Mouse (Mus musculus): ENCODE data around the gene Pigu. TPM values are rescaled to one million over a fixed set of nuclear protein-coding genes. Genes with fewer than 3 reads are reported as not detected.

Pigu gene
- total RNA-seq (2022): 10 to 100 TPM; 27.4 to 30.1 (median 28.9) TPM

DNA sequence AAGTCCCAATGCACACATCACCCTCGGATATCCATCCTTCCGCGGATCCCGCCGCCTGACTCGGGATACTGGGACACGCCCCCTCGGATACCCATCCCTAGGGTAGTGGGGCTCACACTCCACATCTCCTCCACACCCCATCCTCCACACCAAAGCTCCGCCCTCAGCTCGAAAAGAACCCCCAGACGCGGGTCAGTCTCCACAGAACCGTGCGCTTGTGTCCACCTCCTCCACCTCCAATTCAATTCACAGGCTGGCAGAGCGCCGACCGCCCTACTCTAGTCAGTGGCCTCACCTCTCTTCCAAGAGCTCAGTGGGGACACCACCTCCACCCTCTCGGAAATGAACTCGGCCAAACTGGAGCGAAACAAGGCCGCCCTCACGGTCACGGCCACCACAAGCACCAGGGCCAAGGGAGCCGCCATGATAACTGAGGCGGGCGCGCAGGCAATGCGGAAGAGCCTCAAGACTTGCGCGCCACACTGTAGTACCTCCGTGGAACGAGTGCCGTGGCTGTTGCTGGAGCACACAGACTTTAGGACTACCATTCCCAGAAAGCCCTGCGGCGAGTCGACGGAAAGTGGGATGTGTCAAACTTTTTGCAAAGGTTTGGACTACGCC lies at the start of gene Pigu:
TSS of gene Pigu (minus strand) at position 460 of the 621 bp plus-strand sequence.
- peak; percentile 93 to 94 for DNase-seq (ENCODE audit: low spot score in 2 of 2)

DNA sequence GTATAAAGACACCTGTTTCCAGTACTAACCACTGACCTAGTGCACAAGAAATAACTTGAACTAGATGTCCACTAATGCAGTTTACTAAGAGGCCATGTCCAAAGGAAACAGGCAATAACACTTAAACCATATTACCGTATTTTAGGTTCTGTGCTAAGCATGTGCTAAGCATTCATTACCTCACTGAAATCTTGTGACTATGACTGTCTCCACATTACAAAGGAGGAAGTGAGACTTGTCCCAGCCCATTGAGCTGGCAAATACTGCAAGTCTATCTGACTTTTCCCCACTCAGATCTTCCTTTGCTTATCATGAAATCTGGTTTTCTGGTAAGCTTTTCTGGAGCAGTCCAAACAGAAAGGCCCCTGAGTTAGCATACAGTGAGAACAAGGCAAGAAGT lies 47.4 kb upstream of the Pigu start:
- no peak for DNase-seq (ENCODE audit: low spot score in 2 of 2)

DNA sequence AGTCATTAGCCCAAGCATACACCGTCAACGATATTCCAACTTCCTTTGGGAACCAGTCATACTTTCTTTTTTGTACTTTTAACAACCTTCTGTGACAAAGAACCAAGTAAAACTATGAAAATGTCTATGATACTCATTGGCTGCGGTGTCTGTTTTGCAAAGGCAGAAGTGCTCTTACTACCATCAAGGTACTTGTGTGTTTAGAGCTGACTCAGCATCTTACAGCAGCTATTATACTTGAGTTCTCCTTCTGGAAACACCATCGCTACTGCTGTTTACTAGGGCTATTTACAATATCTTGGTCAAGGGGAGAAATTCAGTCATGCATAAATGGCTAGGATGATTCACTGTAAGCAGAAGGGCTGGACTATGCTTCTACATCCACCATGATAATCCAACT lies 44.7 kb upstream of the Pigu start:
- no peak for DNase-seq (ENCODE audit: low spot score in 2 of 2)

DNA sequence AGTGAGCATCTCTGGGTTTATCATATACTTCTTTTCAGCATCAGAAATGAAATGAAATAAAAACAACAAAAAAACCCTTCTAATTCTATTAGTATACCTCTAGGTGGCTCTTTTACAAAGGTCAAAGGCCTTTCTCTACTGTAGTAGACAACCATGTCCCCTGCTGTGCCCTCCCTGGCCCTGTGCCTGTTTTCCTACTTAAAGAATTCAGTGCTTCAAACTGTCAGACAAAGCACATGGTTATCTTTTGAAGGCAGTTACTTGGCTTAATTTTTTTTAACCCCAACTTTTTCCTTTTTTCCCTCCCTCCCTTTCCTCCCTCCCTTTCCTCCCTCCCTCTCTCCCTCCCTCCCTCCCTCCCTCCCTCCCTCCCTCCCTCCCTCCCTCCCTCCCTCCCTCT lies 43.0 kb upstream of the Pigu start:
- no peak for DNase-seq (ENCODE audit: low spot score in 2 of 2)

DNA sequence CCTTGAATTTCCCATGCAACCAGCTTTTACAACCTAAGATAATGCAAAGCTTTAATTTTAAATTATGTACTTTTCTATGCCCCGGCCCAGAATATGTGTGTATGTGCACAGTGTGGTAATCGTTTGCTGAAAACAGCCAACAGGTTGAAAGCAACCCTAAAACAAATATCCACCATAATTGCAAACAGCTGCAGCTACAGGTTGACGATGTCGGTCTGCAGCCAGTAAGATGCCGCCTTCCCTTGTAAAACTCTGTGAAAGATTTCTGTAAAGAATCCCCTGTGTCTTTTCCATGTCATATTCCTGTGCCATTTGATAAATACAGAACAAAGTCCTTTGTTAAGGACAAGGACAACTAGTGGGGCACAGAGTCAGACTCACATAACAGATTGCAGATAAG lies 37.4 kb upstream of the Pigu start:
- no peak for DNase-seq (ENCODE audit: low spot score in 2 of 2)

DNA sequence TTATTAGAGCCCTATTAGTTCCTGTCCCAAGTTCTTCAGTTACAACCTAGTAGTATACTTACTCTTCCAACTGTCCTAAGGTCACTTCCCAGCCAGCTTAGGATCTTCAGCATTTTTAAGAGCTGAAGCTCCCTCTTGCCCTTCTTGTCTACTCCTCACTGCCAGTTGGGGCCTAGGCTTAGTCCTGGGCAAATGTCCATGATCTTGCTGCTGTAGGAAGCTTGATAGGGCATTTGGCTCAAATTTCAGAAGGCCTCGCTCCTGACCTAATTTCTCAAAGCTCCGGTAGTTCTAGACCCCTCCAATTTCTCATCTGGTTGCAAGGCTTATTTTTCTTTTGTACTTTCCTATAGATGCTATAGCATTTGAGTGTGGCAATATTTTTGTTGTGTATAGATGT lies 31.3 kb upstream of the Pigu start:
- DNase-seq (ENCODE audit: low spot score in 2 of 2): no peak

DNA sequence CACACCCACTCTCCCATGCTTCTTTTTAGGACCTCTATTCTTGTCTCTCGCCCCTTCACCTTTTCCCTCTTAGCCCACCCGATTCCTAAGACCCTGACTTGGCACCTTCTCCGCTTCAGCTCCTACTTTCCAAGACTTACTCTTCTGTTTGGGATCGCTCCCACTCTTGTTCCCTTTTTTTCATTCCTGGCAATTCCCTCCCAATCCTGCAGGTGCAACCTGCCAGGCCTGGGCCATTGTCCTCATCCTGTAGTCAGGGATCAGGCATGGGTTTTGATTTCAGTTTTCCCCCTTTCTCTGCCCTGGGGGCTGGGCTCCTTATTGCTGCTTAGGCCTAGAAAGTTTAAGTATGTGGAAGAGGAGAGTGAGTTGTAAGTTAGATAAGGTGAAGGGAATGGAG lies 29.8 kb upstream of the Pigu start:
- DNase-seq (ENCODE audit: low spot score in 2 of 2): no peak

DNA sequence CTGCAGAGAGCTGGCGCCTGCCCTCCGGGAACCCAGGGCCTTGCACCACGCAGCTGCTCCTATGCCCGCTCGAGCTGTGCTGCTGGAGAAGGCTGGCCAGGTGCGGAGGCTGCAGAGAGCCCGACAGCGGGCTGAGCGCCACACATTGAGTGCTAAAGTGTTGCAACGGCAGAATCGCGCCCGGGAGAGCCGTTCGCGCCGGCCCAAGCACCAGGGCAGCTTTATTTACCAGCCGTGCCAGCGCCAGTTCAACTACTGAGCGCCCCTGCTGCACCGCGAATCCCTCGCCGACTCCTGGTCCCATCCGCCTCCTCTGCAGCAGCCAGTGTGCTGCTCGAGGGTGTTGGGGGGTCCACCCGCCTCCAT lies 29.3 kb upstream of the Pigu start:
- DNase-seq (ENCODE audit: low spot score in 2 of 2): peak; percentile 30 to 37

DNA sequence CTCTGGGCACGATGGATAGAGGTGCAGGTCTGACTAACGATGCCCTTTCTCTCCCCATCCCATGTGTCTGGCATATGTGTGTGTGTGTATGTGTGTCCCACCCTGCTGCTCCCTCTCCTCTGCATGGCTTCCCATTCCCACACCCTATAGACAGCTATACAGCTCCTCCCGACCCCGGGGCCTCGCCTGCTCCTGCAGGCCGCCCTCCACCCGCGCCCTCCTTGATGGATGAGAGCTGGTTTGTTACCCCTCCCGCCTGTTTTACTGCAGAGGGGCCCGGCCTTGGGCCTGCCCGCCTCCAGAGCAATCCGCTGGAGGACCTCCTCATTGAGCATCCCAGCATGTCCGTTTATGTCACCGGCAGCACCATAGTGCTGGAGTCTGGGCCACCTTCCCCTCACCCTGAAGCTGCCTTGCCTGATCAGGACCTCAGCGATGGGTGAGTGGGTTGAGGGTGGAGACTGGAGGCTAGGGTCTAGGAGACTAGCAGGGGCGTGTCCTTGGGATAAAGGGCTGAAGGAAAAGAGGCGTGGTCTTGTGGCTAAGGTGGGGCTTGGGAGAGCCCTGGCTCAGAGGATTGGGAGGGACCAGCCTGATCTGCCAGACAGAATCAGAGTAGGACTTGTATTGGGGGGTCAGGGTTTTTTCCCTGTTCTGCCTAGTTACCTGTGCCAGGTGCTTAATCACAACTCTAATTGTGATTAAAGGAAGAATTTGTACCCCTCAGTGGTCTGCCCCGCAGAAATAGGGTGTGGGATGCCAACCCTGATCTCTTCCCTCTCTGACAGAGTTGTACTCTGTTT lies 28.7 kb upstream of the Pigu start:
- peak in 1 of 2 experiments; percentile 23 for DNase-seq (ENCODE audit: low spot score in 2 of 2)

DNA sequence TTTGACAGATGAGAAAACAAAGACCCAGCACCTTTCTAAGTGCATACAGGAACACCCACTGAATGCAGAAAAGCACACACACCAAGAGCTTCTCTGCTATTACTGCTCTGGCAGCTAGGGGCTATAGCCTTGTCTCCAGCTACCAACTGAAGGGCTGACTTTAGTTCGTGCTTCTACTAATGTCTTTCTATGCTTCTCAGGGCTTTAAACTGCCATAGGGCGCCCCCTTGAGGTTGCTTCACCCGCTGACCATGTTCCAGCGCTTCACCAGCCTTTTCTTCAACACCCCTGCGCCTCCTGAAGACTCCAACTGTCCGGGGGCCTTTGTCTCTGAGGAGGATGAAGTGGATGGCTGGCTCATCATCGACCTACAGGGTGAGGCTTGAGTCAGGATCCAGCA lies 27.9 kb upstream of the Pigu start:
- peak; percentile 66 to 73 for DNase-seq (ENCODE audit: low spot score in 2 of 2)

DNA sequence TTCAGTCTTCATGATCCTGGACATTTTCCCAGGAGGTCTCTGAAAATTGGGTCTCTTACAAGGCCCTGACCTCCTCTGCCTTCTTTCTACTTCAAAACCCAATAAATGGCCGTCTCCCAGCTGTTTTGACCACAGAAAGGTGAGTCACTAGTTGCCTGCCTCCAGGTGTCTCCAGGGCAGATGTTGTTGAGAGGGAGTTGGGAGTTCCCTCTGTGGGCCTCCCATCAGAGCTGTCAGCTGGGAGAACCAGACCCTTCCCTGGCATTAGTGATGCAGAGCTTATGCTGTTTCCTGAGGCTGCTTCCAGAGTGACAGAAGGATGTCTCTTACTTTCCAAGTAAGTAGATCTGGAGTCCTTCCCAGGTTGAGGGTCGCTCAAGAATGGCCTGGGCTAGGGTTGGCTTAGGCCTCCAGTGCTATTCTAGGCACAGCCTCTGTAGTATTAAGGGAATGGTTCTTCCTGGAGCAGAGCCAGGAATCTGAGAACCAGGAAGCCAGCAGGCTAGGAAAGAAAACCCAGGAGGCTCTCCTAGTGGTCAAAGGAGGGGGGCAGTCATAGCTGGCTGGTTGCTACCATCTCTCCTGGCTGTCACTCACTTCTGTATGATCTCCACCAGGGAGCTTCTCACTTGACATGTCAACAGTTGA lies 25.7 kb upstream of the Pigu start:
- peak in 1 of 2 experiments; percentile 28 for DNase-seq (ENCODE audit: low spot score in 2 of 2)

DNA sequence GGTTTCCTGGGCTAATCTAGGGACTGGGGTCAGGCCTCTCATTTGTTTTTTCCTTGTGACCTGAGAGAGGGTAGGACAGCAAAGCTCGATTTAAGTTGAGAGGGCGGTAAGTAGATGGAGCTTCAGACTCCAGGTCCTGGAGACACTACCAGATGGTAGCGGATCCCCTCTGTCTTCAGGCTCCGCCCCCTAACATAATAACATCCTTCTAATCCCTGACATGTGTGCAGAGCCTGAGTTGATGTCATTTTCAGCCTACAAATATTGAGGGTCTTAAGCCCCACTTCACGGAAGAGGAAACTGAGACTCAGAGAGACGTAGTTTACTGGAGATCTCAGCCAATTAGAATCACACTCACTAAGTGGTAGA lies 25.1 kb upstream of the Pigu start:
- no peak for DNase-seq (ENCODE audit: low spot score in 2 of 2)

DNA sequence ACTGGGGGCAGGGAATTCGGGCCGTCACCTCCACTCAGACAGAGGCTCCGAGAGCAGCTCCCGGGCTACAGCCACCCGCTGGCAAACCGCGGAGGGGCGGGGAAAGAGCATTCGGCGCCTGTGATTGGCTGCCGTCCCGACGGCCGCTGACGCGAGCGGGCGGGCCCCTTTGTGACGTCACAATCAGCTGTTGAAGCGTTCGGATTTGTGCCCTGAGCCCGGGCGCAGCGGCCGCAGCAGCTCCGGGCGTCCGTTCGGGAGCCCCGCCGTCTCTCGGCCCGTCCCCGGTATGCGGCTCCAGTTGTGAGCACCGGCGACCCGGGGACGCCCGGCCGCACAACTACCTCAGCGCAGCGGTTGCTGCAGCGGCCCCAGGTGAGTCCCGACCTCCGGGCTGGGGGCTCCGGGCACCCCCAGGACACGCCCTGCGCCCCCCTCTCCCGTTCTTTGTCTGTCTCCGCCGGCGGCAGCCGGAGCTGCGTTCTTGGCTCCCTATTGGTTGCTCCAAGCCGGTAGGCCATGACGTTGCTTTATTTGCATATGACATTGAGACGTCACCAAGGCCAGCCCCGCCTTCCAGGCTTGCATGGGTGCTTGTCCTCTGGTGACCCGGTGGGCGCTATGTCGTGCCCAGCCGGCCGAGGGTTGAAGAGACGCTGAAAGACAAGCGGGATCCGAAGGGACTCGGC lies 24.6 kb upstream of the Pigu start:
- DNase-seq (ENCODE audit: low spot score in 2 of 2): peak; percentile 96

DNA sequence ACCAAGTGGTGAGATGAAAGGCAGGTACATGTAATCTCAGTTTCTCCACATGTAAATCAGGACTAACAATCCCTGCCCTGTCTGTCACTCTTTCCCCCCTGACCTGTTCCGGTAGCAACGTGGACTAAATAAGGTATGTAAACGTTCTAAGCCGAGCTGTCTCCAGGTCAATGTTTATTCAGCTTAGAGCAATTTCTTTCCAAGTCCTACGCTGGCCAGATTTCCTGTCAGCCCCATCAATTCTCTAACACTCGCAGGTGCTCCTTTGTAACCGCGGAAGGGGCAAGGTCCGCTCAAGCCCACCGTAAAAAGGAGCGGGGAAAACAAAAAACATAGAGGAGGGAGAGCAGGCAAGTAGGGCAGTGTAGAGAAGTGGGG lies 23.8 kb upstream of the Pigu start:
- no peak for DNase-seq (ENCODE audit: low spot score in 2 of 2)

DNA sequence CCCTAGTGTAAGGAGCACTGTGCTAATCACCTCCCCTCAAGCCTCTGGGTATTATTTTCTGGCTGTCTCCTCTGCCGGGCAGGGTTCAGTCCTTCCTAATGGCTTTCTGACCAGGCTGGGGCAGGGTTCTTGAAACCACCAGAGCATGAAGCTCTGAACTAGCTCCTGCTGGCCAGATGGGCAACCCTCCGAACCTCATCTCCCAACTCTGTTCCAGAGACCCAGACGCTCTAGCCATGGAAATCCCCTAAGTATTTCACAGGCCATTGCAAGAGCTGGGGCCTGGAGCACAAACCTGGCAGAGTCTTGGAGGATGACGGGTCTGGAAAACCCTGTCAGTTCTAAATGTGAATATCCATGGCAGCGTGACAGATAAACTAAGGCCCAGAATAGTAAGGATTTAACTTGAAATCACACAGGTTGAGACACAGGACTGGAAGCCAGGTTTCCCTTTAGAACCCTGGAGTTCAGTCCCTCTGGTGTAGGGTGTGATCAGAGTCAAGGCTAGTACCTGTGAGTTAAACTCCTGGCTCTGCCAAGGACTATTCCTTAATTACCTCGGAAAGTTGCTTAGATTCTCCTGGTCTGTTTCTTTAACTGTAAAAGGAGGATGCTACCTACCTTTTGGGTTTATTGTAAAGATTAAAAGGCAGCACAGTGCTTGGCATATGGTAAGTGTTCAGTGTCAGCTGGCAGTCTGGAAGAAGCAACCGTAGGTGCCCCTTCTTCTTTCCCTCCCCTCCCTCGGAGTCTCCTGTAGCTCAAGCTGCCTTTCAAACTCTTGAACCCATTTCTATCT lies 23.2 kb upstream of the Pigu start, which contains the start of gene Trp53inp2:
TSS of gene Trp53inp2 (plus strand) at position 799 of the 799 bp plus-strand sequence.
- no peak for DNase-seq (ENCODE audit: low spot score in 2 of 2)

DNA sequence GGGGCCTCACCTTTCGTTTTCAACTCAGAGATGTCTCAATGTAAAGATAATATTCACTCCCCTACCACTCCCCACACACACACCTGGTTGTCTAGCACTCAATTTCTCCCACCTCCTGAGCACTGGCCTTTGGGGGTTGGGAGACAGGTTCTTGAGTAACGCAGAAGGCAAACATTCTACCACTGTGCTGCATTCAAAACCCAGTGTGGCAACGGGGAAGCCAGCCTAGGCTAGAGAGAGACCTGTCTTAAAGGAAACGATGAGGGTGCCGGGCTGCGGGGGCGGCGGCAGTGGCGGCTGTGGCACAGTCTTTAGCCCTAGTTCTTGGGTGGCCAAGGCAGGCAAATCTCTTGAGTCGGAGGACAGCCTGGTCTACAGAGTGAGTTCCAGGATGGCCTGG lies 19.0 kb upstream of the Pigu start:
- no peak for DNase-seq (ENCODE audit: low spot score in 2 of 2)

DNA sequence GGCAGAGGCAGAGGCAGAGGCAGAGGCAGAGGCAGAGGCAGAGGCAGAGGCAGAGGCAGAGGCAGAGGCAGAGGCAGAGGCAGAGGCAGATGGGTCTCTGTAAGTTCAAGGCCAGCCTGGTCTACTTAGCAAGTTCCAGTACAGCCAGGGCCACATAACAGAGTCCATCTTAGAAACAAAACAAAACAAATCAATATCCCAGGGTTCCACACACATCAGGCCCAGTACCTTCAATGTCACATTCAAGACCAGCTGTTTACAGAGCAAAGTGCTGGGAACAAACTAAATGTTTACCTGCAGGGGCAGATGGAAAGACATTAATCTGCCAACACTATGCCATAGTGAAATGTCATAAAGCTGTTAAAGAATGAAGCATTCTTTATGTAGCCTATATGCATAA lies 17.3 kb upstream of the Pigu start:
- DNase-seq (ENCODE audit: low spot score in 2 of 2): no peak

DNA sequence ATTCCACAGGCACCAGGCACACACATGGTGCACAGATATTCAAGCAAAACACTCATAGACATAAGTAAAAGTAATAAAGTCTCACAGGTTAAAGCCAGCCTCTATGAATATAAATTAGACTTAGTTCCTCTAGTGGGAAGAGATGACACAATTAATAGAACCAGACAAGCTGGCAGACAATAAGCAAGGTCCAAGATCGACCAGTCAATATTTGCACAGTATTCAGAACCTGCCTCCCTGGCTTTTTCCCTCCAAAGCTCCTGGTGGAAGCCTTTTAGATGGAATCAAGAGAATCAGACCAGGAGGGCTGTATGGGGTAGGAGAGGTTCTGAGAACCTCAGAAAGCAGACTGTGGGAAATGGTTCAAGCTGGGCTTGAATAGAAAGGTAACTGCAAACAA lies 16.7 kb upstream of the Pigu start:
- DNase-seq (ENCODE audit: low spot score in 2 of 2): no peak

DNA sequence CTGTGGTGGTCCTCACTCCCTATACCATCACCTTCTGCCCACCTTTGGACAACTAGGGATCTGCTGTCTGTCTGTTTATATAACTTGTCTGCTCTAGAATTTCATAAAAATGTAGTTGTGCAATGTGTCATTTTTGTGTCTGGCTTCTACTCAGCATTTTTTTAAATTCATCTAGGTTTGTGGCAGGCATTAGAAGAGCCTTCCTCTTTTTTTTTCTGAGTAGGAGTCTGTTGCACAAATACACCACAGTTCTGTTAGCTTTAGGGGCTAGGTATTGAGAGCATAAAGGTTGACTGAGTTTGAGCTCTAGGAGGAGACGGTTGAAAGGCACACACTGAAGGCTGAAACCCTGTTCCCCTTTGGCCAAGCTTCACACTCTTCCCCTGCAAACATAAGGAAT lies 16.1 kb upstream of the Pigu start:
- DNase-seq (ENCODE audit: low spot score in 2 of 2): no peak

DNA sequence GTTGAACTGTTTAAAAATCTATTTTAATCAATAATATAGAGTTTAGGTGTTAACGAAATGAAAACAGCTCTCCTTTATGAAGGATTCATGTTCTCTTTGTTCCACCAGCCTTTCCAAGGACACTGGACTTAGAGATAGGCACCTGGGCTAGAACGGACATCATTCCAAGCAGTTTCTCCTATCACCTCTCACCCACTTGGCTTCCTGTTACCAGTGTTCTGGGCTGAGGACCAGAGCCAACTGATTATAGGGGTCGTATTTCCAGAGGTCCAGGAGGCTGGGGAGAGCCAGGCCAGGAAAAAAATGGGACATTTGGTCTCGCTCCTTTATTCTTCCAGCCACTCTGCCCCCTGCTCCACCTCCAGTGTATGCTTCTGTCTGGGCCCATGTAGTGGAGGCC lies 15.2 kb upstream of the Pigu start:
- DNase-seq (ENCODE audit: low spot score in 2 of 2): no peak

DNA sequence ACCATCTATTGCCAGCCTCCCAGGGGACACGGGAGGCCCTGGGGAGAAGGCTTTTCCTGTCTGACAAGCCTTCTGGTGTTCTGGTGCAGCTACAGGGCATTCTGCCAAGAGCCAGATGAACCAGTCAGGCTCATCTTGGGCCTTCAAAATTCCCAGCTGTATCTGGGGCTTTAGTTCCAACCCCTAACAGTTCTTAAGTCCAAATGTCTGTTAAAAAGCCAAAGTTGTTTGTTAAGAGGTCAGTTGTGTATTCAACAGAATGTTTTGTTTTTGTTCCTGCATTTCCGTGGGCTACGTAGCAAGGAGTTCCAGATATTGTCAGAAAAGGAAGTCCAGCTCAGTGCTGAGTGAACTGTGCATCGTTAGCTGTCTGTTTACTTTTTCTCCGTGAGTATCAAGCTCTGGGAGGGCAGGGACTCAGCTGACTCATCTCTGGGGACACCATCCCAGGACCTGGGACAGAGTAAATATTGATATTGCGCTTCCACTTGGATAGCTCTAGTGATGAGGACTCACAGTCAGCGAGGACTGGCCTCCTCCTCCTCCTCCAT lies 12.2 kb upstream of the Pigu start:
- DNase-seq (ENCODE audit: low spot score in 2 of 2): no peak

Measured in left cerebral cortex, adult 8-10 months (tissue).